Mouse (Mus musculus) G1E (cell line): ENCODE data around the gene Wee1.

ENCODE experiments used
- CTCF ChIP-seq: IDR thresholded peaks from 2 replicates; pipeline ENCODE4 v1.5.1; 2012; ENCODE audit warnings: low read depth, low read length, inconsistent platforms, mixed read lengths
- GATA1 ChIP-seq: IDR thresholded peaks from 2 replicates; pipeline ENCODE4 v1.6.1; 2012; ENCODE audit warnings: borderline replicate concordance, low read length, inconsistent platforms, mixed read lengths
- GATA2 ChIP-seq: IDR thresholded peaks from 2 replicates; pipeline ENCODE4 v1.6.1; 2012; ENCODE audit warnings: low read depth, low read length, inconsistent platforms, borderline replicate concordance
- POLR2AphosphoS5 ChIP-seq: IDR thresholded peaks from 2 replicates; pipeline ENCODE4 v1.6.1; 2012; ENCODE audit warnings: low read depth, low read length, inconsistent platforms; ENCODE audit not compliant: insufficient replicate concordance
- TAL1 ChIP-seq: conservative IDR thresholded peaks from 2 replicates; pipeline ENCODE4 v1.6.1; 2012; ENCODE audit warnings: low read depth, low read length, inconsistent platforms, mixed read lengths

DNA sequence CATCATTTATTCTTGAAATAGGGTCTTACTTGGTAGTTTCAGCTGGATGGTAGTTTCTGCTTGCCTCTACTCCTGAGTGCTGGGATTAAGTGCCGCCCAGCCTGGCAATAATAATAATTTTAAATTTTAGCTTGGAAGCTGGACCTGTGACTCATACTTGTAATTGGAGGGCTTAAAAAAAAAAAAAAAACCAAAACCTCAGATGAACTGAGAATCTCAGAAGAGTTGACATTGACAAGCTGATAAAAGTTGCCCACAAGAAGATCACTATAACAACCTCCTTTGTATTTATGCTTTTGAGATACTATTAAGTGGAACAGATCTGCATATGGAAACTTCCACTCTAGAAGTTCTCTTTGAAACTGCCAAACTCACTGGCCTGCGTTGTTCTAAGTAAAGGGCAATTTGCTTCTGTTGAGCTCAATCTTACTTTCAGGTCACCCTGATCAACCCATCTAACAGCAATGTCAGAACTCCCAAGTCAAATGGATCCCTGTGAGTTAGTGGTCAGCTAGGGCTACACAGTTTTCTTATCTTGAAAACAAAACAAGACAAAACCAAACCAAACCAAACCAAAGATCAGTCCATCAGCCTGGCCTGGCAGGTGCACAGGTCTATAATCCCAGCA lies 1.6 kb upstream of the Wee1 start:
- TF ChIP-seq CTCF (no peak), TAL1 (no peak), POLR2AphosphoS5 (no peak), GATA1 (no peak), GATA2 (no peak)
